Mouse (Mus musculus): Measurements from ENCODE around the gene Acox3. TPM values are rescaled to one million over a fixed set of nuclear protein-coding genes. Genes with fewer than 3 reads are reported as not detected.

Acox3 gene
- polyA plus RNA-seq, 1 experiment from 2014 or later = 18.5 TPM

- Histone ChIP-seq H3K36me3 (peaks cover 82% of the 10 kb centered on the region), H3K4me1 (replicated peaks) (no peaks in the 10 kb centered on the region), H3K27ac (replicated peaks) (no peak overlapping the region), H3K4me2 (no peak overlapping the region), H3K9ac (no peak overlapping the region), H3K9me3 (no peaks in the 10 kb centered on the region), H3K4me3 (no peak overlapping the region), H3K27me3 (no peaks in the 10 kb centered on the region)
- no peak for ATAC-seq (ENCODE audit: low read depth)
- 93% methylated on average over 8 of the region's 8 CpGs for WGBS
These were observed 18.7 kb downstream of the Acox3 start for GRCm38 (mm10) chr5:35601526-35601925.

GRCm38 (mm10) chr5:35605355-35605754, 22.5 kb downstream of the Acox3 start:
- Histone ChIP-seq H3K4me3 (no peak overlapping the region), H3K4me2 (no peak overlapping the region), H3K27ac (replicated peaks) (no peak overlapping the region), H3K36me3 (peaks cover 56% of the 10 kb centered on the region), H3K27me3 (no peaks in the 10 kb centered on the region), H3K9me3 (no peaks in the 10 kb centered on the region), H3K4me1 (replicated peaks) (peaks cover 30% of the 10 kb centered on the region), H3K9ac (no peak overlapping the region)
- ATAC-seq (ENCODE audit: low read depth) = no peak
- WGBS = 85% methylated on average over 7 of the region's 7 CpGs

- peaks cover 30% of the 10 kb centered on the region for H3K4me1 ChIP-seq (replicated peaks)
- WGBS = 85% methylated on average over 7 of the region's 7 CpGs
- no peak overlapping the region for H3K9ac ChIP-seq
- H3K4me3 ChIP-seq = no peak overlapping the region
- no peaks in the 10 kb centered on the region for H3K27me3 ChIP-seq
- no peak for ATAC-seq (ENCODE audit: low read depth)
- no peaks in the 10 kb centered on the region for H3K9me3 ChIP-seq
- H3K27ac ChIP-seq (replicated peaks) = no peak overlapping the region
- H3K36me3 ChIP-seq = peaks cover 44% of the 10 kb centered on the region
- no peak overlapping the region for H3K4me2 ChIP-seq
These were observed 24.0 kb downstream of the Acox3 start for GRCm38 (mm10) chr5:35606800-35607199.

GRCm38 (mm10) chr5:35607784-35608183, 24.9 kb downstream of the Acox3 start:
- Histone ChIP-seq H3K4me2 (no peak overlapping the region), H3K9me3 (no peaks in the 10 kb centered on the region), H3K27ac (replicated peaks) (no peak overlapping the region), H3K9ac (no peak overlapping the region), H3K4me3 (no peak overlapping the region), H3K27me3 (no peaks in the 10 kb centered on the region), H3K4me1 (replicated peaks) (peaks cover 30% of the 10 kb centered on the region), H3K36me3 (peaks cover 42% of the 10 kb centered on the region)
- no peak for ATAC-seq (ENCODE audit: low read depth)
- WGBS = 75% methylated on average over 6 of the region's 7 CpGs

- ATAC-seq (ENCODE audit: low read depth) = no peak
- Histone ChIP-seq H3K9ac (0 out of 2 replicates have a peak overlapping the region, but pooled peaks have one; percentile 17), H3K9me3 (no peaks in the 10 kb centered on the region), H3K4me1 (replicated peaks) (peaks cover 30% of the 10 kb centered on the region), H3K36me3 (peaks cover 38% of the 10 kb centered on the region), H3K4me3 (no peak overlapping the region), H3K27ac (replicated peaks) (0 out of 2 replicates have a peak overlapping the region, but pooled peaks have one; percentile 28), H3K27me3 (no peaks in the 10 kb centered on the region), H3K4me2 (no peak overlapping the region)
- 82% methylated on average over 5 of the region's 5 CpGs for WGBS
These were observed 25.7 kb downstream of the Acox3 start for GRCm38 (mm10) chr5:35608559-35608958.

- H3K27ac ChIP-seq (replicated peaks) = peak overlapping the region; percentile 28; the same call in 1 of the 2 replicates
- WGBS = 6% methylated on average over 12 of the region's 12 CpGs
These were observed 26.5 kb downstream of the Acox3 start for GRCm38 (mm10) chr5:35609381-35609780.

GRCm38 (mm10) chr5:35609971-35610370, 27.1 kb downstream of the Acox3 start:
- Histone ChIP-seq H3K27ac (replicated peaks) (no peak overlapping the region), H3K4me1 (replicated peaks) (peaks cover 30% of the 10 kb centered on the region), H3K4me3 (no peak overlapping the region), H3K4me2 (no peak overlapping the region), H3K36me3 (peaks cover 28% of the 10 kb centered on the region), H3K27me3 (no peaks in the 10 kb centered on the region), H3K9me3 (no peaks in the 10 kb centered on the region), H3K9ac (no peak overlapping the region)
- no peak for ATAC-seq (ENCODE audit: low read depth)
- WGBS = 60% methylated on average over 2 of the region's 2 CpGs

More at GRCm38 (mm10) chr5:35609381-35609780, 26.5 kb downstream of the Acox3 start:
- Histone ChIP-seq H3K9ac (0 out of 2 replicates have a peak overlapping the region, but pooled peaks have one; percentile 17), H3K4me3 (no peak overlapping the region), H3K9me3 (no peaks in the 10 kb centered on the region), H3K4me2 (no peak overlapping the region), H3K4me1 (replicated peaks) (peaks cover 30% of the 10 kb centered on the region), H3K27me3 (no peaks in the 10 kb centered on the region), H3K36me3 (peaks cover 33% of the 10 kb centered on the region)
- ATAC-seq (ENCODE audit: low read depth) = peak; percentile 41

- no peak for ATAC-seq (ENCODE audit: low read depth)
- H3K4me3 ChIP-seq = no peak overlapping the region
- no peak overlapping the region for H3K27ac ChIP-seq (replicated peaks)
- H3K9ac ChIP-seq = no peak overlapping the region
- WGBS = 94% methylated on average over 7 of the region's 7 CpGs
- H3K4me1 ChIP-seq (replicated peaks) = peaks cover 30% of the 10 kb centered on the region
- no peaks in the 10 kb centered on the region for H3K9me3 ChIP-seq
- no peaks in the 10 kb centered on the region for H3K27me3 ChIP-seq
- H3K4me2 ChIP-seq = no peak overlapping the region
- H3K36me3 ChIP-seq = peaks cover 23% of the 10 kb centered on the region
These were observed 27.5 kb downstream of the Acox3 start for GRCm38 (mm10) chr5:35610381-35610780.

- WGBS = 87% methylated on average over 9 of the region's 9 CpGs
These were observed 28.3 kb downstream of the Acox3 start for GRCm38 (mm10) chr5:35611170-35611569.

GRCm38 (mm10) chr5:35611900-35612299, 29.1 kb downstream of the Acox3 start:
- ATAC-seq (ENCODE audit: low read depth) = no peak

More at GRCm38 (mm10) chr5:35611170-35611569, 28.3 kb downstream of the Acox3 start:
- Histone ChIP-seq H3K36me3 (0 out of 2 replicates have a peak, but pooled peaks cover 17% of the 10 kb centered on the region), H3K27me3 (no peaks in the 10 kb centered on the region), H3K4me3 (no peak overlapping the region), H3K9me3 (no peaks in the 10 kb centered on the region), H3K9ac (no peak overlapping the region), H3K4me2 (no peak overlapping the region), H3K4me1 (replicated peaks) (peaks cover 30% of the 10 kb centered on the region), H3K27ac (replicated peaks) (no peak overlapping the region)
- ATAC-seq (ENCODE audit: low read depth) = no peak

GRCm38 (mm10) chr5:35612722-35613121, 29.9 kb downstream of the Acox3 start:
- H3K9ac ChIP-seq = no peak overlapping the region
- 84% methylated on average over 8 of the region's 8 CpGs for WGBS
- H3K4me2 ChIP-seq = no peak overlapping the region
- H3K27me3 ChIP-seq = no peaks in the 10 kb centered on the region
- H3K36me3 ChIP-seq = 0 out of 2 replicates have a peak, but pooled peaks cover 17% of the 10 kb centered on the region
- ATAC-seq (ENCODE audit: low read depth) = no peak
- H3K9me3 ChIP-seq = no peaks in the 10 kb centered on the region
- no peak overlapping the region for H3K27ac ChIP-seq (replicated peaks)
- H3K4me3 ChIP-seq = no peak overlapping the region
- H3K4me1 ChIP-seq (replicated peaks) = peaks cover 36% of the 10 kb centered on the region

More at GRCm38 (mm10) chr5:35611900-35612299, 29.1 kb downstream of the Acox3 start:
- Histone ChIP-seq H3K27ac (replicated peaks) (no peak overlapping the region), H3K9ac (no peak overlapping the region), H3K4me3 (no peak overlapping the region), H3K4me1 (replicated peaks) (peaks cover 33% of the 10 kb centered on the region), H3K36me3 (0 out of 2 replicates have a peak, but pooled peaks cover 17% of the 10 kb centered on the region), H3K4me2 (no peak overlapping the region), H3K9me3 (no peaks in the 10 kb centered on the region), H3K27me3 (no peaks in the 10 kb centered on the region)
- 78% methylated on average over 11 of the region's 11 CpGs for WGBS

- Histone ChIP-seq H3K4me1 (replicated peaks) (peaks cover 22% of the 10 kb centered on the region), H3K9ac (no peak overlapping the region), H3K4me2 (no peak overlapping the region), H3K4me3 (no peak overlapping the region), H3K9me3 (no peaks in the 10 kb centered on the region), H3K27ac (replicated peaks) (no peak overlapping the region), H3K27me3 (no peaks in the 10 kb centered on the region), H3K36me3 (0 out of 2 replicates have a peak, but pooled peaks cover 10% of the 10 kb centered on the region)
- 55% methylated on average over 5 of the region's 5 CpGs for WGBS
- no peak for ATAC-seq (ENCODE audit: low read depth)
These were observed 34.1 kb downstream of the Acox3 start for GRCm38 (mm10) chr5:35616943-35617342.

- 44% methylated on average over 4 of the region's 4 CpGs for WGBS
- no peak overlapping the region for H3K4me3 ChIP-seq
- H3K36me3 ChIP-seq = no peaks in the 10 kb centered on the region
- H3K4me2 ChIP-seq = no peak overlapping the region
- no peaks in the 10 kb centered on the region for H3K9me3 ChIP-seq
- no peaks in the 10 kb centered on the region for H3K27me3 ChIP-seq
- no peak for ATAC-seq (ENCODE audit: low read depth)
- H3K27ac ChIP-seq (replicated peaks) = no peak overlapping the region
- peaks cover 22% of the 10 kb centered on the region for H3K4me1 ChIP-seq (replicated peaks)
- no peak overlapping the region for H3K9ac ChIP-seq
These were observed 38.3 kb downstream of the Acox3 start for GRCm38 (mm10) chr5:35621114-35621513.

All from neural tube, embryonic 13.5 days (tissue).